In the genomic region with DNA sequence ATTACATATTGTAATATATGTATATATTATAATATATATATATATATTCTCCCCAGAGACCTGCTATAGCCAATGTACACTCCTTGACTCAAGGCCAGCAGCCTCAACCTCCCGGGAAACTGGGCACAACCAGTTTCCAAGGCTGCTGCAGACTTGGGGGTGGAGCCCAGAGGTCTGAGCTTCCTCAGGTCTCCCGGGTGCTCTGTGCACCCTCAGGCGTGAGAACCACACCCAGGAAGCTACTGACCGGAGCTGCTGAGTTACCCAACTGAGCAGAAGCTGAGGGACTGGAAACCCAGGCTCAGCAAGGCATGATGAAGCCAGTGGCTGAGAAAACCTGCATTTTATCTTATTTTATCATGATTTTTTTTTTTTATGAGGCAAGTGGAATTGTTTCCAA, we compare ENCODE assay signal across 1 mouse cellular context.
TF ChIP-seq lines count a peak whose summit lies in the region.

No protein-coding gene starts in this region.

TF ChIP-seq in CH12.LX, 34 proteins besides CTCF, POLR2A, EP300 and RAD21:
- TF ChIP-seq ELF1 (IDR thresholded peaks at IDR 0.05; ENCODE audit: low read depth, low read length), result no peak
- no peak for TF ChIP-seq MAZ (IDR thresholded peaks at IDR 0.05; ENCODE audit: low read depth, low read length)
- no peak for TF ChIP-seq CHD1 (IDR thresholded peaks at IDR 0.05; ENCODE audit: low read depth, low read length)
- TF ChIP-seq USF2 (conservative IDR thresholded peaks at IDR 0.05; ENCODE audit: low read depth, low read length), result no peak
- no peak for TF ChIP-seq TBP (conservative IDR thresholded peaks at IDR 0.05; ENCODE audit: low read depth, low read length)
- no peak for TF ChIP-seq POLR2AphosphoS2 (IDR thresholded peaks at IDR 0.05; ENCODE audit: low read depth, low read length)
- no peak for TF ChIP-seq MYC (IDR thresholded peaks at IDR 0.05; ENCODE audit: low read depth, low read length)
- TF ChIP-seq JUN (IDR thresholded peaks at IDR 0.05; ENCODE audit: insufficient read depth, low read depth, low read length), result no peak
- no peak for TF ChIP-seq ZMIZ1 (IDR thresholded peaks at IDR 0.05; ENCODE audit: low read depth, low read length)
- no peak for TF ChIP-seq MXI1 (IDR thresholded peaks at IDR 0.05; ENCODE audit: low read depth, low read length)
- TF ChIP-seq PAX5 (IDR thresholded peaks at IDR 0.05; ENCODE audit: low read length), result no peak
- no peak for TF ChIP-seq MAFK (IDR thresholded peaks at IDR 0.05; ENCODE audit: insufficient replicate concordance, low read length)
- TF ChIP-seq ZC3H11A (IDR thresholded peaks at IDR 0.05; ENCODE audit: low read depth, low read length), result no peak
- TF ChIP-seq NELFE (IDR thresholded peaks at IDR 0.05; ENCODE audit: low read depth, low read length), result no peak
- TF ChIP-seq UBTF (IDR thresholded peaks at IDR 0.05; ENCODE audit: low read depth, low read length), result no peak
- no peak for TF ChIP-seq ZKSCAN1 (IDR thresholded peaks at IDR 0.05; ENCODE audit: borderline replicate concordance, low read depth, low read length)
- TF ChIP-seq ZNF384 (IDR thresholded peaks at IDR 0.05; ENCODE audit: low read depth, low read length), result no peak
